Mouse (Mus musculus) forebrain, postnatal 0 days (tissue): Measurements from ENCODE around the gene Setd1b. TPM values are rescaled to one million over a fixed set of nuclear protein-coding genes. Genes with fewer than 3 reads are reported as not detected.

Experiments used
- ATAC-seq: fragments of 200-750 bp; cut with Nextera tagmentation; 2 replicates; pipeline ENCODE4 v1.8.0; 2017; ENCODE audit warnings: mild to moderate bottlenecking, moderate library complexity
- DNase-seq: peaks from one replicate; pipeline ENCODE4 v3.0.0-alpha.2; 2015
- H3K27ac ChIP-seq: fragments of 300-500 bp; sonication (generic); 2 replicates; pipeline ENCODE4 v1.5.1; 2014; ENCODE audit warnings: low read depth, mild to moderate bottlenecking, antibody characterized with exemption, low read length, moderate library complexity, mixed read lengths
- H3K27me3 ChIP-seq: fragments of 300-500 bp; sonication (generic); 2 replicates; pipeline ENCODE4 v1.6.1; 2014; ENCODE audit warnings: mild to moderate bottlenecking, low read length, mixed read lengths; ENCODE audit not compliant: insufficient read depth
- H3K36me3 ChIP-seq: fragments of 300-500 bp; sonication (generic); 2 replicates; pipeline ENCODE4 v1.6.1; 2014; ENCODE audit warnings: mild to moderate bottlenecking, moderate library complexity; ENCODE audit not compliant: insufficient read depth
- H3K4me1 ChIP-seq: fragments of 300-500 bp; sonication (generic); 2 replicates; pipeline ENCODE4 v1.6.1; 2014; ENCODE audit warnings: antibody characterized with exemption; ENCODE audit not compliant: insufficient read depth
- H3K4me2 ChIP-seq: fragments of 300-500 bp; sonication (generic); 2 replicates; pipeline ENCODE4 v1.6.1; 2014; ENCODE audit warnings: low read depth, mild to moderate bottlenecking, moderate library complexity
- H3K4me3 ChIP-seq: fragments of 300-500 bp; sonication (generic); 2 replicates; pipeline ENCODE4 v1.5.1; 2014; ENCODE audit warnings: low read depth, low read length, mixed read lengths
- H3K9ac ChIP-seq: fragments of 300-500 bp; sonication (generic); 2 replicates; pipeline ENCODE4 v1.6.1; 2014; ENCODE audit warnings: mild to moderate bottlenecking
- H3K9me3 ChIP-seq: fragments of 300-500 bp; sonication (generic); 2 replicates; pipeline ENCODE4 v1.6.1; 2016; ENCODE audit warnings: low read length
- CTCF ChIP-seq: sonication (generic); IDR thresholded peaks from 2 replicates; pipeline ENCODE4 v1.5.1; 2016; ENCODE audit warnings: antibody characterized with exemption, control low read depth, low read depth
- WGBS: fragments of 180-500 bp; shearing (Covaris S2); extraction: QIAGEN DNeasy Blood & Tissue Kit; methylation state at CpG from one replicate; pipeline ENCODE4 v1.1.7; 2014; 5-methylcytosine and 5-hydroxymethylcytosine counted together
- polyA plus RNA-seq: library from polyadenylated mRNA; unstranded; fragments of >200 nt; fragmentation: Nextera tagmentation; extraction: Ambion mirVana; gene quantifications from 2 replicates; pipeline ENCODE4 v1.2.1, GENCODE M21; 2015
- total RNA-seq: library from RNA; depleted of rRNA; stranded (reverse); fragments of >200 nt; gene quantifications from 2 replicates; pipeline ENCODE4 v1.2.3, GENCODE M21; 2014

Gene Setd1b
- total and polyA plus RNA-seq, 2 experiments from 2014 or later: 5.6 to 7.6 TPM

DNA sequence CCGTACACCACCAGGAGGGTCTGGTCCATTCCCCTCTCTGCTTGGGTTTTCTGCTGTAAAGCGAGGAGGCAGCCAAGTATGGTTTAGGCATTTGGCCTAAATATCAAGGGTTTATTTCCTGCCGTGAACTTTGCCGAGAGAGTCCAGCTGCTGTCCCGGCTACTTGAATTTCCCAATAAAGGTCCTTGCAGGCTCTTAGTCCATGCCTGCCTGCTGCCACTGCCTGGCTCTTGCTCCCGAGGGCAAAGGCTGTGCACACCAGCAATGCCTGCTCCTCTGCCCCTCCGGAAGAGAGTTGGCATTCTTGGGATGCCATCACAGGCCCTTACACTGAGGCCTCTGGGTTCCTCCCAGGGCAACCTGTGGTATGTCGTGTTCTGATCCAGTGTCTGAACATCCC, 38.4 kb upstream of the Setd1b start:
- Histone ChIP-seq H3K27me3 (no peaks in the 10 kb centered on the region), H3K4me1 (no peaks in the 10 kb centered on the region), H3K36me3 (peaks cover 10% of the 10 kb centered on the region), H3K27ac (no peak overlapping the region), H3K9me3 (no peaks in the 10 kb centered on the region), H3K9ac (no peak overlapping the region), H3K4me2 (no peak overlapping the region), H3K4me3 (no peak overlapping the region)
- ATAC-seq (no peak), DNase-seq (no peak)
- no peak for TF ChIP-seq CTCF
- 77% methylated on average over 8 of the region's 8 CpGs for WGBS

DNA sequence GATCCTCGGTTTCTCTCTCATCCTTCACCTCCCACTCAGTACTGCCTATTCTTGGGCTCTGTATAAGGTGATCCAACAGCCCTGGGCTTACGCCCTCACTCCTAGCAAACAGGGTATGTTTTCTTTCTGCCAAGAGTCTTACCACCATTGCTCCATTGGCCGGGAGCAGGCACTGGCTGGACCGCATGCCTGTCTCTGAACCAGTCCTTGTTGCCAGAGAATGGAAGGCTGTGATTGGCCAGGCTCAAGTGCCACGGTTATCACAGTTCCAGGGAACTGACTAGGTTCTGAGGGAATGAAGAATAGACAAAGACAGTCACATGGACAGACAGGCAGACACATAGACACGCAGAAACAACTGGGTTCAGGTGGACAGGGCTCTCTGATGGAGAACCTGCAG, 37.2 kb upstream of the Setd1b start:
- H3K4me3 ChIP-seq: no peak overlapping the region
- no peaks in the 10 kb centered on the region for H3K9me3 ChIP-seq
- DNase-seq (no peak), ATAC-seq (no peak)
- 86% methylated on average over 6 of the region's 6 CpGs for WGBS
- H3K4me1 ChIP-seq: no peaks in the 10 kb centered on the region
- H3K36me3 ChIP-seq: peaks cover 3% of the 10 kb centered on the region
- H3K27me3 ChIP-seq: no peaks in the 10 kb centered on the region
- no peak overlapping the region for H3K27ac ChIP-seq
- no peak overlapping the region for H3K4me2 ChIP-seq
- TF ChIP-seq CTCF: no peak
- H3K9ac ChIP-seq: no peak overlapping the region

DNA sequence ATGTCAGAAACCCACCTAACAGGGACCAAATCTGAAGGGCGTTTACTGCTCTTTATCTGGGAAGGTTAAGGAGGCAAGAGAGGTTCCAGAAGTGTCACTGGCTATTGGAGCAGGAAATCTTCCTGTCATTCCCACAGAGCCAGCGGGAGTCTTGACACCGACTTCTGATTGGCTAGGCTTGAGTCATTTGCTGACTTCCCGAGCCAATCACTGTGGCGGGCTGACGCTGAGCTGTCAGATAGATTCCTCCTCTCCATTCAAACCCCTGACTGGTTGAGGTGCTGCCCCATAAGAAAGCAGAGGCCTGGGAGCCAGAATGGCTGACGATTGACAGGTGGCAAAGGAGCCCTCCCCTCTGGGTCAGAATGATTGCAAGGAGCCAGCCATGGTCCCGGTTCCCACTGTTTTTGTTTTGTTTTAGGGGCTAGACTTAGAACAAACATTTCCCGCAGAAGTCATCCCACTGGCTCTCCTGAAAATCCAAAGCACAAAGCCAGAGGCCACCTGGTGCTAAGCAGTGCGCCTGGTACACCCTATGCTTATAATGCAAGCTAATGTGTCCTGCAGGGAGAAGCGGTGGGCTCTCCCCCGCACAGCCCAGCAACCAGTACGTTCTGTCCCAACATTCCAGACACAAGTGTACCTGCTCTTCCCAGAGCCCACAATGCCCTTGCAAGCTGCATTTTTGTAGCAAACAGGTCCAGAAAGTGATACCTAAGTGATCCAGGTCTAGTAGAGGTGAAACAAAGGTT, 32.4 kb upstream of the Setd1b start:
- Histone ChIP-seq H3K27me3 (no peaks in the 10 kb centered on the region), H3K27ac (no peak overlapping the region), H3K36me3 (no peaks in the 10 kb centered on the region), H3K9ac (0 out of 2 replicates have a peak overlapping the region, but pooled peaks have one; percentile 7), H3K4me2 (peak overlapping the region; percentile 13; the same call in 1 of the 2 replicates), H3K4me3 (no peak overlapping the region), H3K9me3 (no peaks in the 10 kb centered on the region), H3K4me1 (no peaks in the 10 kb centered on the region)
- ATAC-seq (peak; percentile 88), DNase-seq (peak; percentile 66)
- 20% methylated on average over 13 of the region's 13 CpGs for WGBS
- TF ChIP-seq CTCF: no peak

DNA sequence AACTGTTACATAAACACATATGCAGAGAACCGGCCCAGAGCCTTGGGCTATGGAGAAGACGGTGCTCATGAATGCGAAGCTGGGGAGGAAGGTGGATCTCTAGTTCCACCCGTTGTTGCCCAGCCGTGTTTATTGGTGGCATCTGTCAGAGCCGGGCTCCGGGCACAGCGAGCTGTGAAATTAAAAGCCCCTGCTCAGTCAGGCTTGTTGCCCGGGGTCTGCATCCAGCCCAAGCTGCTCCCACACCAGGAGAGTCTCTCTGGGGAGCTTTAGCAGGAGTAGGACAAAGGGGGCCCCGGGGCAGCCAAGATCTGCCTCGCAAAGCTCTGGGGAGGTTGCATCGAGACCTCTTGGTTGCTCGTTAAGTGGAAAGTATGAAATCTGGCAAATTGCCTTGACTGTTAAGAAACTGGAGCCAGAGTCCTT, 31.7 kb upstream of the Setd1b start:
- H3K27ac ChIP-seq: no peak overlapping the region
- no peaks in the 10 kb centered on the region for H3K9me3 ChIP-seq
- H3K4me2 ChIP-seq: 0 out of 2 replicates have a peak overlapping the region, but pooled peaks have one; percentile 13
- DNase-seq (no peak), ATAC-seq (0 out of 2 replicates have a peak, but pooled peaks have one; percentile 30)
- TF ChIP-seq CTCF: no peak
- 23% methylated on average over 13 of the region's 13 CpGs for WGBS
- no peaks in the 10 kb centered on the region for H3K36me3 ChIP-seq
- H3K4me1 ChIP-seq: no peaks in the 10 kb centered on the region
- H3K9ac ChIP-seq: no peak overlapping the region
- no peaks in the 10 kb centered on the region for H3K27me3 ChIP-seq
- no peak overlapping the region for H3K4me3 ChIP-seq

DNA sequence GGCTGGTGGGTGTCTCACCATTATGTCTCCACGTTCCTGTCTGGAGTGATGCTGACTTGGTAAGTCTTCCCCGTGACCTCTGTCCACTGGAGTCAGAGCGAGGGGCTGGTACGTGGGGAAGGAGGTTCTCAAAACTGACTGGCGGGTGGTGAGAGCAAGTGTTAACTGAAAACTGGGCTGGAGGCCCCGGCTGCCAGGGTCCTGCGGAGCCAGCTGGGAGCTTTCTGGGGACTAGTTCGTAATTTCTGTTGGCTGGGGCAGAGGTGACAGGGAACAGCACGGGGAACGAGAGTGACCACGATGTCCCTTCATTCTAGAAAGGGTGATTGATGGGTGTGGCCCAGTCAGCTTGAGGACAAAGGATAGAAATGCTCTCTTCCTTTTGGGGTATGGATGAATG, 27.9 kb upstream of the Setd1b start:
- Histone ChIP-seq H3K9me3 (no peaks in the 10 kb centered on the region), H3K27me3 (no peaks in the 10 kb centered on the region), H3K4me2 (no peak overlapping the region), H3K9ac (no peak overlapping the region), H3K4me3 (no peak overlapping the region), H3K36me3 (peaks cover 9% of the 10 kb centered on the region), H3K4me1 (no peaks in the 10 kb centered on the region), H3K27ac (no peak overlapping the region)
- 67% methylated on average over 11 of the region's 11 CpGs for WGBS
- no peak for DNase-seq
- no peak for TF ChIP-seq CTCF
- no peak for ATAC-seq

DNA sequence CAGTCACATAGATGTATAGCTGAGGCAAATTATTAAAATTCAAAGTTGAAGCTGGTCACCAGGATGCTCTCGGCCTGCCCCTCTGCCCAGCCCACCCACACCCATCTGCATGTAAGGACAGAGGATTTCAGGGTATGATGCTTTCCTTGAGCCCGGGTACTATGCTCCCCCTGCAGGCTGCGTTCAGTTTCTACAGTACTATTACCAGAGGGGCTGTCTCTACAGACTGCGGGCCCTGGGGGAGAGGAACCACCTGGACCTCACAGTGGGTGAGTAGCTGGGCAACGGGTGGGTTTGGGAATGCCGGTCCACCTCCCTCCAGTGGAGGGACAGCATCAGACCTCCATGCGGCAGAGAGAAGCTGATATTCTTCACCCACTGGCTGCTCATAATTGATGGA, 27.1 kb upstream of the Setd1b start:
- Histone ChIP-seq H3K9ac (no peak overlapping the region), H3K4me3 (no peak overlapping the region), H3K36me3 (peaks cover 11% of the 10 kb centered on the region), H3K4me1 (no peaks in the 10 kb centered on the region), H3K27me3 (no peaks in the 10 kb centered on the region), H3K4me2 (no peak overlapping the region), H3K27ac (no peak overlapping the region), H3K9me3 (no peaks in the 10 kb centered on the region)
- peak; percentile 68 for TF ChIP-seq CTCF
- peak; percentile 69; the same call in 1 of the 2 replicates for ATAC-seq
- WGBS: 38% methylated on average over 7 of the region's 7 CpGs
- peak; percentile 52 for DNase-seq

DNA sequence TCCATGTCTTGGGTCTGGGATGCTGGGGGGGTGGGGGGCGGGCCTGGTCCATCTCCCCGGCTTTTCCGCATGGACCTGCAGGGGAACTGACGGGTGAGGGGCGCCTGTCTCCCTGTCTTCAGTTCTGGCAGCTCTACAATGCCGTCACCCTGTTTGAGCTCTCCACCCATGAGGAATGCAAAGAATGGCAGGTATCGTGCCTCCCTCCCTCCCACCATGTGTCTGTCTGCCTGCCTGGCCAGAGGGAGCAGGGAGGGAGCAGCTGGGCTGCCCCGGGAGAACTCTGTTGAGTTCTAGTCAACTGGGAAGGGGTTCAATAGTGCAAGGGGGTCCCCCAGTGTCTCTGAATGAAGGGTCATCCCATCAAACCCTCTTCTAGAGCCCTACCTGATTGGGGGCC, 25.9 kb upstream of the Setd1b start:
- Histone ChIP-seq H3K27ac (no peak overlapping the region), H3K36me3 (peaks cover 12% of the 10 kb centered on the region), H3K9ac (no peak overlapping the region), H3K9me3 (no peaks in the 10 kb centered on the region), H3K4me3 (no peak overlapping the region), H3K4me2 (no peak overlapping the region), H3K27me3 (no peaks in the 10 kb centered on the region), H3K4me1 (no peaks in the 10 kb centered on the region)
- ATAC-seq: no peak
- DNase-seq: no peak
- 75% methylated on average over 8 of the region's 8 CpGs for WGBS
- TF ChIP-seq CTCF: no peak
